Mouse (Mus musculus) small intestine, adult 2 months (tissue): ENCODE measurements around the gene Mblac1.

ENCODE experiments used
- CTCF ChIP-seq: fragments of 200-500 bp; IDR thresholded peaks from 2 replicates; pipeline ENCODE4 v1.5.1; 2012; ENCODE audit warnings: low read depth, mild to moderate bottlenecking, control low read depth, inconsistent platforms, low read length, moderate library complexity, mixed read lengths; ENCODE audit not compliant: insufficient replicate concordance, insufficient read length; ENCODE audit errors: extremely low read depth
- POLR2A ChIP-seq: fragments of 200-500 bp; IDR thresholded peaks from 2 replicates; pipeline ENCODE4 v1.6.1; 2012; ENCODE audit warnings: low read depth, mild to moderate bottlenecking, control low read depth, inconsistent platforms, low read length, moderate library complexity

GRCm38 (mm10) chr5:138241511-138241910 lies 47.4 kb downstream of the Mblac1 start:
- TF ChIP-seq POLR2A = no peak
- no peak for TF ChIP-seq CTCF
